Mouse (Mus musculus) CD8-positive naive resting alpha-beta T cell, adult 2 months (primary cell): ENCODE measurements around the gene Tbl1x.

Source experiments
- DNase-seq, 2 experiments: peaks; one replicate each; pipeline ENCODE4 v3.0.0; 2022; ENCODE audit warnings: low read depth in 2 of 2, low spot score in 2 of 2

Gene Tbl1x

DNA sequence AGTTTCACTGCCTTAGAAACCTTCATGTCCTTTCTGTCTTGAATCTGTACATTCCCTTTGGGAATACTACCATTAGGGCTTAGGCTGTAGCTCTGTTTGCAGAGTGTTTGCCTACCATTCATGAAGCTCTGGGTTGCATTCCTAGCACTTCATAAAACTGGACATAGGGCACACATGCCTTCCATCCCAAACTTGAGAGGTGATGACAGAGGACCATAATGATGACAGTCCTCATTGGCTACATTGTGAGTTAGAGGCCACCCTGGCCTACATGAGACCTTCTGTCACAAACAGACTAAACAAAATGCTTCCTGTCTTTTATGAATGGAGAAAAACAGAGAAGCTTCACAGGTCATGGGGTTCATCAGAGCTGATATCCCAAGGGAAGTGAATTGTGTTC is 33.2 kb downstream of the Tbl1x start:
- no peak for DNase-seq

DNA sequence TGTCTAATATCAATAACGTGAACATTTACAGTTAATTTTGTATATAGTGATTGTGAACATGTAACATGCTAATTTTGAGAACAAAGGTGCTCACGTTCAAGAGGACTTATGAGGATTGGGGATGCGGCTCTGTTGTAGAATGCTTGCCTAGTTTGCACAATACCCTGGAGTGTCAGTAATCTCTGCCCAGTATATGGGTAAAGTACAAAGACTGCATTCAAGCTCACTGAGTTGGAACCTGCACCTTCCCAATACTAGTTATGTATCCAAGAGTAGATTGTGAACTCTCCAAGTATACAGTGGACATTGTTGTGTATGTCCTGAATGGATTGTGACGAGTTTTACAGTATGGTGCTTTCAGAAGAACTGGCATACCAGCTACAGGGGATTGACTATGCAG is 33.7 kb downstream of the Tbl1x start:
- DNase-seq, result no peak

DNA sequence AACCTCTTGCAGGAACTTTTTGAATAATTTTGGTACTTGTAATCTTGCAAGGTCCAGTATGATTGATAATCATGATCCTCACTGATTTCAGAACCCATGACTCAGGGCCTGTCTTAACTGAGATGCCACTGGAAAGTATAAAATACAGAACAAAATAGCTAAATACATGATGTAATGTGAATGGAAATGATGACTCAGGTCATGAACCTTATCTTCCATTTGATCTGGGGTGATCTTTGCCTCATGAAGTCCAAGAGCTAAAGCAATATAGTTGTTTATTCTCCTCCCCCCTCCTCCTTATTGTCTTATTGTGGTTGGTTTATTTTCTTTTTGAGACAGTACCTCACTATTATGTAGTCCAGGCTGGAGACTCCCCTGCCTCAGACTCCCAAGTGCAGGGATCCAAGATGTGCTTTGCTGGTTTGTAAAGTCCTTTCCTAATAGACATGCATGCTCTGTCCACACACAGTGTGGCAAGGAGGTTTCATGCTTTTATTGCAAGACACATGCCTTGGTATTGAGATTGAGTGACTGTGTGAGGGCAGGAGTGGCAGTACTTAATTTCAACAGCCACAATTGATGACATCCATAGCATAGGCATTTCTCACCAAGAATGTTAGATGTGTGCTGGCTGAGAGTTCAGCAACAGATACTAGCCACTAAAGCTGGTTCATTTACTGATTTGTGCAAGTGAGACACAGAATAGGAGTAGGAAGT is 34.7 kb downstream of the Tbl1x start:
- DNase-seq, result no peak

DNA sequence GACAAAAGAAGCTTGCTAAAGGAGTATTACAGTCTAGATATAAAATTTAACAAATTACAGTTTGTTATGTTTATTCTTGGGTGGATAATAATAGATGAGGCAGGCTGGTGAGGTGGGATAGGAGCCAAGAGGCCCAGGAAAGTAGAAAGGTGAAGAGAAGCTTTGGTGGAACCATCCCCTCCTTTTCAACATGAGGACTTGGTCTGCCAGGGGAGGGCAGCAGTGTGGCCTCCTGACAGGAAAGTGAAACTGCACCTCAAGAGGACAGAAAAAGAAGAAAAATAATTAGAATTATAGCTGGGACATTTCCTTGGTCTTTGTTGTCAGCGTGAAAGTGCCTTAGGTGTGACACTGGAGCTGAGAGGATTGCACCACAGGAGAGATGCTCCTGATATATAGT is 35.6 kb downstream of the Tbl1x start:
- DNase-seq, result peak in 1 of 2 experiments; percentile 9

DNA sequence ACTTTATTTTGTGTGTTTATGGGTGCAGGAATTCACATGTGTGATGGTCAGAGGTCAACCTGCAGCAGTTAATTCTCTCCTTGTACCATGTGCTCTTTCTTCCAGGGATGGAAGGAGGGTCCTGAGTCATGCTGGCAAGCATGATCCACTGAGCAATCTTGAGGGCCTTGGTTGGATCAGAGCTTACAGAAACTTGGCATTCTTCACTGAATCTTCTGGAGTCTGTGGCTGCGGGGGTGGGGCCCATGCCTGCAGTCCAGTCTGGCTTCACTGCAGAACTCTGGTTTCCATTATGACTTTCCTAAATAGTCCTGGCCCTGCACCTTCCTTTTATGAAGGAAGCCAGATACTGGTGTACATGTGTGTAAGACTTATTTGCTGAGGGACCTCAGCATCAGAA is 38.1 kb downstream of the Tbl1x start:
- DNase-seq, result no peak

DNA sequence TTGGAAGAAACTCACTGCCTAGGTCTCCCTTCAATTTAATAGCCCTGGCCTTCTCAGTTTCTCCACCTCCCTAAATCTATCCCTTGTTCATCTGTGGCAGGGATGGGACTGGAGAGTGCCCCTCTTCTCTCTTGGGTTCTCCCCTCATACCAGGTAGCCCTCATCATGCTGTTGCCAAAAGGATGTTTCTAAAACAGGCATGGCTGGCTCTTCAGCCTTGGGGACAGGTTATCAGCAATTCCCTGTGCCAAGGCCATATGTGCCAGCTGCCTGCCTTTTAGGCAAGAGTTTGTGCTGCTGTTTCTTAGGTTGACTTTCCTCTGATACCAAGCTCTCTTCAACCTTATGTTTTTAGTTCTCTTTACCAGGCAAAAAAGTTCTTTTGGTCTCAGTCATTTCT is 39.6 kb downstream of the Tbl1x start:
- DNase-seq, result no peak

DNA sequence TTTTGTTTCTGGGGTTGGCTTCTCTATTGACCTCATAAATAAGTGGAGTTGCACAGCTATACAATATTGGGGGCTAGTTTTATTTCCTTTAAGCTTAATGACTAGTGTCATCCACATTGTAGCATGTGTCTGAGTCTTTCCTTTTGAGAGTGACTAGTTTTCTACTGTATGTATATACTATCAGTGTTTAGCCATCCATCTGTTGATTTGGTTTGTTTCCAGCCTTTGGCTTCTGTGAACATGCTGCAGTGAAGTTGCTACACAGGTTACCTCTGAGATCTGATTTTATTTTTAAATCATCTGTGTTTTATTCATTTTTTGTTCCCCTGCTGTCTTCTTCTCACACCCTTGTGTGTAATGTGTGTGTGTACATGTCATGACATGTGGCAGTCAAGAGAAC is 40.5 kb downstream of the Tbl1x start:
- no peak for DNase-seq

DNA sequence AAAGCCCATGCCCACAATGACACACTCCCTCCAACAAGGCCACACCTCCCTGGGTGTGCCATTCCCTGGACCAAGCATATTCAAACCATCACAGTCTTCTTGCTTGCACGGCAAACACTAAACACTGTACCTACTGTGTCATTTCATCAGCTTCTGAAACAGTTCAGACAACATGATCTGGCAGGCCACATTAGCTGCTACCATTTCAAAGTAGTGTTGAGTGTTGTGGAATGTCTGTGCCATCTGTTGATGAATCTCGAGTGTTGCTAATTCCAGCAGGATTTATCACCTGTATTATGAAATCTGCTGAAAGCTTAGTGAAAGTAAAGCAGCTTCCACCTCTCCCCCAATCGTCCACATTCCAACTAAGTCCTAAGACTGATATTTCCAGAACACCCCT is 41.3 kb downstream of the Tbl1x start:
- DNase-seq, result no peak

DNA sequence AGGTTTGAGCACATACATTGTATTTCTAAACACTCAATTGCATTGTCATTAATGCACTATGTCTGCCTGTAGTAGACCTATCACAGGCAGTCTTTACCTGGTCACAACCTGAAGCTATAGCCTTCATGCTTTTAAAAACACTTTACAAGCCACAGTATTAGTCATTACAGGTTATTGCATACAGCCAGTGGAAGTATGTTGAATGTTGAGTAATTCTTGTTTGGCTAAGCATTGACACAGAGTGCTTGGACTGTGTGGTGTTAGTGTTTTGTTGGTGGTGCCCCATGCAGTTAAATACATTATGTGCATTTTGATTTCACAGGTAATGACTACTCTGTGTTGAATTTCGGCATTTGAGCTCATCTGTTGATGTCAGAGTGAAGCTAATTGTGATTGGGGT is 45.2 kb downstream of the Tbl1x start:
- no peak for DNase-seq

DNA sequence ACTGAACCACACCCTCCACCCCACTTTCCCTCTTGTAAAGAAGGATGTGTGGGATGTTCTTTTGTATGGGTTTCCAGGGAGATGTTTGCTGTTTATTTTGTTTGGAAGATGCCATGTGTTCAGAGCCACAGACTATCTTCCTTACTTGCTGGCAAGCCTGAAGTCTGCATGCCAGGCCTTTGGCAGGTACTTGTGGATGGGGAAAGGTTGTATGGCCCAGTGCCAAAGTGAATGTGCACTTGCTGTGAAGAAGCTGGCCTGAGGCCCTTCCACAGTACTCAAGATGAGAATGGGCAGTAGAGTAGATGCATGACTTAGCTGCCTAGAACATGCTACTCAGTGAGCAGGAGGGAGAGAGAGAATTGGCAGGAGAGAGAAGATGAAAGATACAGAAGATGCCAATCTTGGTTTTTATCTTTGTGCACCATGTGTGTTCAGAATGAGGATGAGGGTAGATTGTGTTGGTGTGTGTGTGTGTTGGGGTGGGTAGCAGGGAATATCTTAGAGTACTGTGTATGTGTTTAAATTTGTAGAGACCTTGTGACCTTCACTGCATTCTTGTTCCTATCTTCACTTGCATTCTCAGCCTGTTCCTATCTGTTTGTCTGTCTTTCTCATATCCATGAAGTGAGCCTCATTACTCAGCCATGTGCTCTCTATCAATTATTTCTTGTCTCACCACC is 48.5 kb downstream of the Tbl1x start:
- DNase-seq, result no peak

DNA sequence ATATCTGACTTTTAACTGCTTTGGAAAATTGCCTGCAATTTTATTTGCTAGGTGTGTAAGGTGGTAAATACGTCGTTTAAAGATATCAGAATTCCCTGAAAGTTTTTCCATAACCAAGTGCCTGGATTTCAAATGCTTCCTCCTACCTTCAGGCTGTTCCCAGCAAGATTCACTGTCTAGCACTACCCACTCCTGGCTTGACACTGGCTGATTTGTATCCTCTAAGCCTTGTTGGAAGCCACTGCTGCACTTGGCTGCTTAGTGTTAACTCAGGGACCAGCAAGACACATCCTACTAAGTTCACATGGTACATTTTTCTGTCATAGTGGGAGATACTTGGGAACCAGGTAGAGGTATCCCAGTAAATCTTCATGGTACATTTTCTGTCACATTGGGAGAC is 52.8 kb downstream of the Tbl1x start:
- no peak for DNase-seq

DNA sequence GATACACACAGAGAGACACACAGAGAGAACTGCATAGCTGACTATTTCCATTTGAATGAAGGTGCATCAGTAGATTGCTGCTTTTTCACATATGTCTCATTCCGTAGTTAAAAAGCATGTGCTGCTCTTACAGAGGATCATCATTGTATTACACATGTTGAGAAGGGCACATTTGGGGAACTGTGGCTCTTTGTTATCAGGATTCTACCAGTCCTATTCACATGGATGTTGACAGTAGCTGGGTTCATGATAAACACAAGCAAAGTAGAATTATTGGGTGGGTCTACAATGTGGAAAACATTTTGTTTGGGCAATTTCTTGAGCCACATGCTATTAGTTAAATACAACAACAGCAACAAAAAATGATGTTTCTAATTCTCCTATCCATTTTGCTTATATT is 55.9 kb downstream of the Tbl1x start:
- no peak for DNase-seq

DNA sequence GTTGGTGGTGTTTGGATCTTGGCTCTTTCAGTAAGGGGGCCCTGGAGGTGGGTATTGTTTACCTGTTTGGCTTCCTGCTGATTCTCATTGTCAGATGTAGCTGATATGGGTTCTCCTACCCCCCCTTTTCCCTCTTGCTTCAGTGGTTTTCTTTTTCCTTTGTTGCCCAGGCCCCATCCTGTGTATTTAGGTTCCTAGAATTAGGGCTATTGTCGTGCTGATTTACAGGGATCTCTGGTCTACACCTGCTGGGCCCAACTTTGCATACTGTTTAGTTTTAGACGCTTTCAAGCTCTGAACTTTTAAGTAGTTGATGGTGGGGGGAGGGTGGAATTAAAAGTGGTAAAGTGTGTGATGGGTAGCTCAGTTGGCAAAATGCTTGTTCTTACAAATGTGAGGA is 57.2 kb downstream of the Tbl1x start:
- no peak for DNase-seq

DNA sequence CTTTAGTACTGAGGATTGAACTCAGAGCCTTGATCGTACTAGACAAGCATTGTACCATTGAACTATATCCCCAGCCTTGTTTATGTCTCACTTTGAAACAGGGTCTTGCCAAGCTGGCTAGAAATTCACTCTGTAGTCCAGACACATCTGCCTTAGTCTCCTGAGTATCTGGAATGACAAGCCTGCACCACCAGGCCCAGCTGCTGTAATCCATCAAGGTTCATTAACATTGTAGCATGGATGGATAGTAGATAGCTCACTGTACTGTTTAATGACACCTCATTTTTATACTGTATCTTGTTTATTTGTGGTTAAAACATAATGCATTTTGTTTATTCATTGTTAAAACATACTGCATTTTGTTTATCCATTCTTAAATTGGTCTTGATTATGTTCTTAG is 62.9 kb downstream of the Tbl1x start:
- no peak for DNase-seq

DNA sequence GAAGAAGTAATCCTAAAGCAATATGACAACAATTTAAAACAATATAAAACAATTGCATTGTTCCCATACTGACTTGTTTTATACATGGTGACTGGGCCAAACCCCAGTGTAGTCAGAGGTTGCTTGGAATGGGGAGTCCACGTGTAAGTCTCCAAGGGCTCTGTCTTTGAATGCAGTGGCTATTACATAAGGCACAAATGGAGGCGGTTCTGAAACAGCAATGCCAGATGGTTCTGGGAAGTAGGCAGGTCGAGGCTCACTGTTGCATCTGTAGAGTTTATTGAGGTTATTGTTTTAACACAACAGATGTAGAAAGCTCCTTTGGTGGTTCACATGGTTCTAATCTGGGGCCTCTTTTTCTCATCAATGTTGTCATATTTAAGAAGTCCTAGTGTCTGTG is 66.3 kb downstream of the Tbl1x start:
- no peak for DNase-seq

DNA sequence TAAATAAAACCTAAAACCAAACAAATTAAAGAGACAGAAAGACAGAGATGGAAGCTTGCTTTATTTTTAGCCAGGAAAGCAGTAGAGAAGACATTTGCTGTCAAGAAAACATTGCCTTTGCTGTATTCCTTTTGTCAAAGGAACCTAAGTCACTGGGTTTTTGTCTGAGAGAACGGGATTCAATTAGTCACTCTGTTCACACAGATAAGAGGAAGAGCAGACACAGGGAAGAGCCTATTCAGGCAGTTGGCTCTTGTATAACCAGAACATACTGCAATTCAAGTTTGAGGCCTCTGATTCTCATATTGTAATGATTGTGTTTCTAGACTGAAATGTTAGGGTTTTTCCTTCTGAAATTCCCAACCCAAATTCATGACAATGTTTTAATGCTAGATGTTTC is 67.4 kb downstream of the Tbl1x start:
- no peak for DNase-seq

DNA sequence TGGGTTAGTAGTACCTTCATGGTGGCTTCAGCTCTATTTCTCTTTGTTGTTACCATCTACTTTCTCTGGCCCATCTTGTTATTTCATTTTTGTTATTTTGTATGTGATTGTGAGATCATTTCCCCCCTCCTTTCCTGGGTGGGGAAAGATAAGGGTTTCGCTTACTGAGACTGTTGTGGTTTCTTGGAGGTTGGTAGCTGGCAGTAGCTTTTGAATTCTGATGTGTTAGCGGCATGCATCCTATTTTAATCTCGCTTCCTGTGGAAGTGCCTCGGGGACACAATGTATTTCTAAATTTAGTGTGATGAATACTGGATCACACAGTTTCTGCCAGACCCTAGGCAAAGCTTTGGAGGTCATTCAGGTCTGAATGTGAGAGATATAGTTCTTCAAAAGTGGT is 69.2 kb downstream of the Tbl1x start:
- peak; percentile 3 to 30 for DNase-seq

DNA sequence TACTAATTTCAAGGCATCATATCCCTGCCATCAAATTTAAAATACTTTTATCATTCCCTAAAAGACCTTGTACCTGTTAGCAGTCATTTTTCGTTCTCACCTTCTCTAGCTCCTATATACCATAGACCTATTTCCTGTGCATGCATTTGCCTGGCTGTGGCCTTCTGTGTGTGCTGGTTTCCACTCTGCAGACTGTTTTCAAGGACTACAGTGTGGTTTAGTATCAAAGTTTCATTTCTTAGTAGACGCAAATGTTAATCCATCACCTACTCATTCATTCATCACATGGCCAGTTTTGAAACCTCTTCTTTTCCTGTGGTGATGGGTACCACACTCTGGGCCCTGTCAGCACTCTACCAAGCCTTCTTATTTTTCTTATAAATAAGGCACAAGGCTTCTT is 75.2 kb downstream of the Tbl1x start:
- DNase-seq, result no peak

DNA sequence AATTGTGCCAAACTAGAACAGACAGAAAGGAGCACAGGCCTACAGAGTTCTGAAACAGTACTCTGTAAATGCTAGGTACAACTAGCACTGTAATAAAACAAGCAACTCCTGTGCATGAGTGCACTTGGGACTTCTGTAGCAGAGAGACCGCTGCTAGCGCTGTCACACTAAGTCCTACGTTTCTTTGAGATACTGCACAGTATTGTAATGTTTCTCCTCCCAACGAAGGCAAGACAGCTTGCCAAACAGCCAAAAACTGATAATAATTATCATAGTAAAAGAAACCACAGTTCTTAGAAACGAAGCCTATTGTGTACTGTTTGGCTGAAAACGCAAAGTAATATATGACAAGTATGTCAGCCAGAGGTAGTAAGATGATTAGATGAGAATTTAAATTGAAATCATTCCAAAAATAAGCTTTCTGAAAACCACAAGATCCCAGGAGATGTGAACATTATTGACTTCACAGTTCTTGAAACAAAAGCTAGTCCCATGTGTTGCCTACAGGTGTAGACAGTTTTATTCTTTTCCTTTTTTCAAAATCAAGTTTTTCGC is 83.9 kb downstream of the Tbl1x start:
- DNase-seq, result no peak

DNA sequence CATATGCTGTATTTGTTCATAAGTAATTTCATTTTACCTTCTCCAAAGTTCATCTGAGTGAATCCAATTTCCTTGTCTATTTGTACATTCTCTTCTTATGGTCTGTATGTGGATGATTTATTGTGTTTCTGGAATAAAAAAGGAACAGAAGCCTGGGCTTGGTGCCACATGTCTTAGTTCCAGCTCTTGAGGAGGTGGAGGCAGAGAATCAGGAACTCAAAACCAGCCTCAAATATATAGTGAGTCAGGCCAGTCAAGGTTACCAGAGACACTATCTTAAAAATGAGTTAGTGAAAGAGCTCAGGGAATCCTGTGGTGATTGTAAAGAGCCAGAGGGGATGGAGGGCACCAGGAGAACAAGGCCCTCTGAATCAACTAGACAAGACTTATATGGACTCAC is 86.9 kb downstream of the Tbl1x start:
- DNase-seq, result no peak

DNA sequence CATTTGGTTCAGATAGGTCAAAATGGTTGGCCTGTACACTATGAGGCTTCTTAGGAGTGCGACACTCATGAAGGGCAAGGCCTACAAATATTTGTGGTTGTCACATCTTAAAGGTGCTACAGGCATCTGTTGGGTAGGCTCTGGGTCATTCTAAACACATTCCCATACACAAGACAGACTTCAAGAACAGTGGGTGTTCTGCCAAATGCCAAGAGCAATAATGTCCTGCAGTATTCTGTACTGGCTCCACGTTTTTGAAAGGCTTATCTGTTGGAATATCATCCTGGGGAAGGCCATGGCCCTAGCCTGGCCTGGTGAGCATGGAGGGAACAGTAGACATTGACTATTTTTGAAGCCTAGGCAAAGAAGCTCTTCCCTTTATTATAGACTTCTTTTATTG is 87.9 kb downstream of the Tbl1x start:
- no peak for DNase-seq

DNA sequence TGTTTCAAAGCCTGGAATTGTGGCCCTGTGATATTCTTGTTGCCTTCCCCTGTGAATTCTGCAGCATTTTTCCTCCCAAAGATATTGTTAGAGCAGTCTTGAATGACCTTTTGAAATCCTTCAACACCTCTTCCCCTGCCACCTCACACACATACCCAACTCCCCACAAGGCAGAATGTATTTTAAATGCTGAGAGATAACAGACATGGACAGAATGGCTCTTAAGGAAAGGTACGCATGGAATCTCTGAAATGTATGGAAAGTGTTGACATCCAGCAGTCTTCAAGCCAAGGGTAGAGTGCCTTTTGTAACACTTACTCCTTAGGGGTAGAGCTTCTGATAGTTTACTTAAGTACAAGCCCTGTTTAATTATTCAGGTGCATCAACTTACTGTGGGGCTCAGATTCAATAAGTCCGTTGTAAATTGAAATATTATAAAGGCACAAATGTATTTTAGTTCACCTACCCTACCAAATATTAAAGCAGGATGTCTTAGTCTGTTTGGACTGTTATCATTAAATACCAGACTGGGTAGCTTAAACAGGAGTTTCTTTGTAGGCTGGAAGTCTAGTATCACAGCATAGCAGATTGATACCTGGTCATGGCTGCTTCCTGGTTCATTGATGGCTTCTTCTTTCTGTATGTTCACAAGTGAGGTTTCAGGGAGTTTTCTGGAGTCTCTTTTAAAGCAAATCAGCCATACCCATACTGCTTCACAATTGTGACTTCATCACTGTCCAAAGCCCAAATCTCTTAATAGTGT is 92.9 kb downstream of the Tbl1x start:
- DNase-seq, result no peak
